Mouse (Mus musculus) heart, postnatal 4 days (tissue): ENCODE data around the gene Usp49. TPM values are rescaled to one million over a fixed set of nuclear protein-coding genes. Genes with fewer than 3 reads are reported as not detected.
A peak's percentile ranks its signal among the peaks of the same experiment; 100 is the strongest.
"Not testable (repeated sequence)": the region's sequence is repeated elsewhere in the genome, so short reads cannot be mapped to it uniquely, and the experiment has no call there.

Experiments used
- DNase-seq: peaks from one replicate; pipeline ENCODE4 v3.0.0; 2021
- total RNA-seq, 2 experiments: library from RNA; stranded (reverse); gene quantifications; 2 replicates each; pipeline ENCODE4 v1.2.3; 2021

Usp49 gene
- total RNA-seq, 2 experiments from 2014 or later: 7.3 to 9.7 TPM

GRCm38 (mm10) chr17:47651953-47652352 is 21.5 kb downstream of the Usp49 start:
- DNase-seq: no peak

GRCm38 (mm10) chr17:47654346-47654745 is 23.9 kb downstream of the Usp49 start:
- DNase-seq: not testable (repeated sequence)

GRCm38 (mm10) chr17:47655697-47656096 is 25.2 kb downstream of the Usp49 start:
- no peak for DNase-seq

- no peak for DNase-seq
Observed at GRCm38 (mm10) chr17:47657901-47658300, 27.4 kb downstream of the Usp49 start.

- DNase-seq: no peak
Observed at GRCm38 (mm10) chr17:47658741-47659243, 28.3 kb downstream of the Usp49 start.

GRCm38 (mm10) chr17:47663009-47663713 is 32.7 kb downstream of the Usp49 start:
- no peak for DNase-seq

- DNase-seq: no peak
Observed at GRCm38 (mm10) chr17:47664474-47664873, 34.0 kb downstream of the Usp49 start.

GRCm38 (mm10) chr17:47669166-47669565 is 38.7 kb downstream of the Usp49 start:
- no peak for DNase-seq

GRCm38 (mm10) chr17:47671988-47672310 is 41.5 kb downstream of the Usp49 start:
- no peak for DNase-seq

GRCm38 (mm10) chr17:47672311-47673111 is 42.0 kb downstream of the Usp49 start:
- peak; percentile 69 for DNase-seq

- peak; percentile 84 for DNase-seq
Observed at GRCm38 (mm10) chr17:47676581-47676980, 46.1 kb downstream of the Usp49 start.

GRCm38 (mm10) chr17:47678238-47678637 is 47.7 kb downstream of the Usp49 start:
- no peak for DNase-seq

- DNase-seq: no peak
Observed at GRCm38 (mm10) chr17:47678702-47679101, 48.2 kb downstream of the Usp49 start.

GRCm38 (mm10) chr17:47682836-47683235 is 52.3 kb downstream of the Usp49 start:
- no peak for DNase-seq

- peak; percentile 95 for DNase-seq
Observed at GRCm38 (mm10) chr17:47687409-47688343, 57.2 kb downstream of the Usp49 start.

- no peak for DNase-seq
Observed at GRCm38 (mm10) chr17:47688344-47688607, 57.8 kb downstream of the Usp49 start, which contains the start of gene Tomm6. Tomm6 (minus strand) TSS chr17:47688386.

- DNase-seq: peak; percentile 83
Observed at GRCm38 (mm10) chr17:47688608-47689575, 58.4 kb downstream of the Usp49 start, which contains the start of gene Frs3. Frs3 (plus strand) TSS chr17:47689030.

GRCm38 (mm10) chr17:47689894-47690293 is 59.4 kb downstream of the Usp49 start:
- no peak for DNase-seq

GRCm38 (mm10) chr17:47691650-47692049 is 61.2 kb downstream of the Usp49 start:
- DNase-seq: no peak

GRCm38 (mm10) chr17:47693671-47694441 is 63.4 kb downstream of the Usp49 start:
- DNase-seq: peak; percentile 23

- DNase-seq: no peak
Observed at GRCm38 (mm10) chr17:47694442-47694502, 63.8 kb downstream of the Usp49 start, which contains the start of gene Gm21981. Gm21981 (minus strand) TSS chr17:47694455.
